Mouse (Mus musculus): Measurements from ENCODE around the gene Ppp1r3c. TPM values are rescaled to one million over a fixed set of nuclear protein-coding genes. Genes with fewer than 3 reads are reported as not detected.

The Ppp1r3c gene
- polyA plus RNA-seq (2015; fragmentation: Illumina TruSeq; extraction: RNeasy Lipid Tissue Mini Kit (QIAGEN cat#74804); ENCODE audit: insufficient read depth, low read depth, low replicate concordance) = 2.3 TPM

GRCm38 (mm10) chr19:36736537-36736936, at the start of gene Ppp1r3c:
Gene Ppp1r3c (minus strand): TSS chr19:36736653.

Other genes starting within 250 kb of the Ppp1r3c start
- 0.61 TPM for gene Hectd2, start 182.0 kb downstream of the Ppp1r3c start, polyA plus RNA-seq (2015; fragmentation: Illumina TruSeq; extraction: RNeasy Lipid Tissue Mini Kit (QIAGEN cat#74804); ENCODE audit: insufficient read depth, low read depth, low replicate concordance)
- gene Tnks2, start 97.6 kb upstream of the Ppp1r3c start, polyA plus RNA-seq (2015; fragmentation: Illumina TruSeq; extraction: RNeasy Lipid Tissue Mini Kit (QIAGEN cat#74804); ENCODE audit: insufficient read depth, low read depth, low replicate concordance) = 12.3 TPM
- 0.63 TPM for gene Fgfbp3, start 183.0 kb upstream of the Ppp1r3c start, polyA plus RNA-seq (2015; fragmentation: Illumina TruSeq; extraction: RNeasy Lipid Tissue Mini Kit (QIAGEN cat#74804); ENCODE audit: insufficient read depth, low read depth, low replicate concordance)
- gene Btaf1, start 189.4 kb upstream of the Ppp1r3c start, polyA plus RNA-seq (2015; fragmentation: Illumina TruSeq; extraction: RNeasy Lipid Tissue Mini Kit (QIAGEN cat#74804); ENCODE audit: insufficient read depth, low read depth, low replicate concordance) = 3.9 TPM